Mouse (Mus musculus): ENCODE results near the gene Znhit1. TPM values are rescaled to one million over a fixed set of nuclear protein-coding genes. Genes with fewer than 3 reads are reported as not detected.

The Znhit1 gene
- polyA plus RNA-seq, 1 experiment from 2014 or later: 97.4 TPM

GRCm38 (mm10) chr5:137012401-137012950 lies 24.7 kb upstream of the Znhit1 start:
- no peak overlapping the region for H3K27ac ChIP-seq (ENCODE audit: low read depth)
- no peak overlapping the region for H3K9ac ChIP-seq
- H3K27me3 ChIP-seq (ENCODE audit: insufficient read depth, low read length): no peaks in the 10 kb centered on the region; the same call in 1 of the 2 replicates
- H3K4me1 ChIP-seq (ENCODE audit: insufficient read depth): no peaks in the 10 kb centered on the region
- H3K4me2 ChIP-seq: no peak overlapping the region
- TF ChIP-seq CTCF (IDR thresholded peaks at IDR 0.05; ENCODE audit: low read depth): no peak
- no peaks in the 10 kb centered on the region for H3K9me3 ChIP-seq (ENCODE audit: low read depth, low read length)
- no peak overlapping the region for H3K4me3 ChIP-seq (ENCODE audit: low read depth, low read length)
- ATAC-seq (ENCODE audit: insufficient read depth): no peak
- WGBS: 73% methylated on average over 15 of the region's 15 CpGs
- no peaks in the 10 kb centered on the region for H3K36me3 ChIP-seq (ENCODE audit: insufficient read depth)
- no peak for DNase-seq

GRCm38 (mm10) chr5:137009988-137010387 lies 22.2 kb upstream of the Znhit1 start:
- Histone ChIP-seq H3K27me3 (ENCODE audit: insufficient read depth, low read length) (no peaks in the 10 kb centered on the region; the same call in 1 of the 2 replicates), H3K4me3 (ENCODE audit: low read depth, low read length) (no peak overlapping the region), H3K36me3 (ENCODE audit: insufficient read depth) (no peaks in the 10 kb centered on the region), H3K9me3 (ENCODE audit: low read depth, low read length) (no peaks in the 10 kb centered on the region), H3K4me2 (no peak overlapping the region), H3K9ac (no peak overlapping the region), H3K4me1 (ENCODE audit: insufficient read depth) (no peaks in the 10 kb centered on the region), H3K27ac (ENCODE audit: low read depth) (no peak overlapping the region)
- WGBS: 17% methylated on average over 3 of the region's 3 CpGs
- peak; percentile 70 for TF ChIP-seq CTCF (IDR thresholded peaks at IDR 0.05; ENCODE audit: low read depth)
- DNase-seq (peak; percentile 84), ATAC-seq (ENCODE audit: insufficient read depth) (no peak)

- Histone ChIP-seq H3K9me3 (ENCODE audit: low read depth, low read length) (no peaks in the 10 kb centered on the region), H3K4me3 (ENCODE audit: low read depth, low read length) (no peak overlapping the region), H3K36me3 (ENCODE audit: insufficient read depth) (no peaks in the 10 kb centered on the region), H3K4me2 (no peak overlapping the region), H3K4me1 (ENCODE audit: insufficient read depth) (no peaks in the 10 kb centered on the region), H3K27ac (ENCODE audit: low read depth) (no peak overlapping the region), H3K9ac (no peak overlapping the region), H3K27me3 (ENCODE audit: insufficient read depth, low read length) (no peaks in the 10 kb centered on the region; the same call in 1 of the 2 replicates)
- peak; percentile 73 for DNase-seq
- TF ChIP-seq CTCF (IDR thresholded peaks at IDR 0.05; ENCODE audit: low read depth): no peak
- no peak for ATAC-seq (ENCODE audit: insufficient read depth)
- 28% methylated on average over 8 of the region's 8 CpGs for whole genome bisulfite sequencing
Measured at GRCm38 (mm10) chr5:137007276-137007675, 19.5 kb upstream of the Znhit1 start.

- WGBS: 88% methylated on average over 2 of the region's 2 CpGs
- H3K4me3 ChIP-seq (ENCODE audit: low read depth, low read length): no peak overlapping the region
- H3K36me3 ChIP-seq (ENCODE audit: insufficient read depth): peaks cover 5% of the 10 kb centered on the region
- no peak overlapping the region for H3K27ac ChIP-seq (ENCODE audit: low read depth)
- ATAC-seq (ENCODE audit: insufficient read depth) (no peak), DNase-seq (peak; percentile 22)
- H3K4me2 ChIP-seq: no peak overlapping the region
- no peaks in the 10 kb centered on the region for H3K27me3 ChIP-seq (ENCODE audit: insufficient read depth, low read length)
- H3K4me1 ChIP-seq (ENCODE audit: insufficient read depth): peaks cover 10% of the 10 kb centered on the region; the same call in 1 of the 2 replicates
- no peak overlapping the region for H3K9ac ChIP-seq
- TF ChIP-seq CTCF (IDR thresholded peaks at IDR 0.05; ENCODE audit: low read depth): no peak
- no peaks in the 10 kb centered on the region for H3K9me3 ChIP-seq (ENCODE audit: low read depth, low read length)
Measured at GRCm38 (mm10) chr5:137000612-137001011, 12.8 kb upstream of the Znhit1 start.

GRCm38 (mm10) chr5:136999449-136999848 lies 11.6 kb upstream of the Znhit1 start:
- H3K4me2 ChIP-seq: no peak overlapping the region
- peaks cover 17% of the 10 kb centered on the region for H3K36me3 ChIP-seq (ENCODE audit: insufficient read depth)
- WGBS: 60% methylated on average over 4 of the region's 5 CpGs
- no peaks in the 10 kb centered on the region for H3K9me3 ChIP-seq (ENCODE audit: low read depth, low read length)
- peaks cover 10% of the 10 kb centered on the region; the same call in 1 of the 2 replicates for H3K4me1 ChIP-seq (ENCODE audit: insufficient read depth)
- no peak for ATAC-seq (ENCODE audit: insufficient read depth)
- H3K9ac ChIP-seq: no peak overlapping the region
- TF ChIP-seq CTCF (IDR thresholded peaks at IDR 0.05; ENCODE audit: low read depth): no peak
- no peaks in the 10 kb centered on the region for H3K27me3 ChIP-seq (ENCODE audit: insufficient read depth, low read length)
- no peak for DNase-seq
- H3K4me3 ChIP-seq (ENCODE audit: low read depth, low read length): no peak overlapping the region
- no peak overlapping the region for H3K27ac ChIP-seq (ENCODE audit: low read depth)

GRCm38 (mm10) chr5:136989801-136990200 lies 2.0 kb upstream of the Znhit1 start:
- WGBS: 89% methylated on average over 6 of the region's 6 CpGs
- H3K27ac ChIP-seq (ENCODE audit: low read depth): no peak overlapping the region
- H3K27me3 ChIP-seq (ENCODE audit: insufficient read depth, low read length): no peaks in the 10 kb centered on the region
- H3K36me3 ChIP-seq (ENCODE audit: insufficient read depth): peaks cover 55% of the 10 kb centered on the region
- TF ChIP-seq CTCF (IDR thresholded peaks at IDR 0.05; ENCODE audit: low read depth): no peak
- no peak overlapping the region for H3K4me2 ChIP-seq
- no peak overlapping the region for H3K4me3 ChIP-seq (ENCODE audit: low read depth, low read length)
- peaks cover 4% of the 10 kb centered on the region for H3K4me1 ChIP-seq (ENCODE audit: insufficient read depth)
- H3K9me3 ChIP-seq (ENCODE audit: low read depth, low read length): no peaks in the 10 kb centered on the region
- DNase-seq (no peak), ATAC-seq (ENCODE audit: insufficient read depth) (no peak)
- no peak overlapping the region for H3K9ac ChIP-seq

GRCm38 (mm10) chr5:136988420-136988819 lies 599 bp upstream of the Znhit1 start:
- Histone ChIP-seq H3K36me3 (ENCODE audit: insufficient read depth) (peaks cover 47% of the 10 kb centered on the region), H3K9ac (peak overlapping the region; percentile 96), H3K4me3 (ENCODE audit: low read depth, low read length) (peak overlapping the region; percentile 86), H3K4me1 (ENCODE audit: insufficient read depth) (peaks cover 4% of the 10 kb centered on the region), H3K9me3 (ENCODE audit: low read depth, low read length) (no peaks in the 10 kb centered on the region), H3K27ac (ENCODE audit: low read depth) (no peak overlapping the region), H3K27me3 (ENCODE audit: insufficient read depth, low read length) (no peaks in the 10 kb centered on the region), H3K4me2 (peak overlapping the region; percentile 72)
- 41% methylated on average over 7 of the region's 7 CpGs for WGBS
- DNase-seq (peak; percentile 69), ATAC-seq (ENCODE audit: insufficient read depth) (no peak)
- no peak for TF ChIP-seq CTCF (IDR thresholded peaks at IDR 0.05; ENCODE audit: low read depth)
